Mouse (Mus musculus) R1 (cell line): ENCODE data around the gene Abraxas2.

Experiments used
- DNase-seq: peaks from one replicate; pipeline ENCODE4 v3.0.0-alpha.2; 2018; ENCODE audit warnings: low read depth, low spot score

The Abraxas2 gene

DNA sequence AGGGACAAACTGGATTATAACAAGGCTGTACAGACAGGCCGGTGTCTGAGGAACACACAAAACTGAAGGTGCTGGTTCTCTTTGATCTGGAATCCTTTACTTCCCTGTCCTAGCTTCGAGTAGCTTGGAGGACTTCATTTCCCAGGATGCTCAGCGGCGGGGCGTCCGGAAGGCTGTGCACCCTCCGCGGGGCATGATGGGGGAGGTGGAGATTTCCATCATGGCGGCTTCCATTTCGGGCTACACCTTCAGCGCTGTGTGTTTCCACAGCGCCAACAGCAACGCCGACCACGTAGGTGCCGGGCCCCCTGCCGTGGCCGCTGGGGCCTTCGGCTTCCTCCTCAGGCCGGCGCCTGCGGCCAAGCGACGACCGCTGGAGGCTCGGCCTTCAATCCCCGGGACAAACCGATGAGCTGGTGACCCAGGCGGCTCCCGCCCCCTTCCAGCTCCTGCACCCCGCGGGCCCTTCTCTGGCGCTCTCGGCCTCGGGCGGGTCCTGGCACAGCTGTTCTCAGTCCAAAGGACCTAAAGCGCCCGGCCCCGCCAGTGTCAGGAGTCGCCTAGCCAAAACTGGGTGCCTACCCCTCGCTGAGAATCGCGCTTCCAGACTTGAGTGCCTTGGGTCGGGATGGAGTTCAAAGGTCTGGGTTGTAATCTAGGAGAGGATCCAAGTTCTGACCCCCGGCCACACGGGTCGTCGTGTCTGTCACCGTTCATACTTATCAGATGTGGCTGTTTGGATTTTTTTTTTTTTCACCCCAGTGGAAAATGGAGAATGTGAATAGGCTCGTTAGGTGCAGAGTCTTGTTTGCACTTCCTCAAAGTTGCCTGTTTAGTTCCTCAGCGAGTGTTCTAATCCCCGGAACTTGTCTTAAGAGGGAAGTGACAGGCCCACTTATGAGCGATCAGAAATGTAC lies at the start of gene Abraxas2:
Gene Abraxas2, plus strand, starts transcription at position 184 of the 917 bp plus-strand sequence.
- DNase-seq: peak; percentile 94

DNA sequence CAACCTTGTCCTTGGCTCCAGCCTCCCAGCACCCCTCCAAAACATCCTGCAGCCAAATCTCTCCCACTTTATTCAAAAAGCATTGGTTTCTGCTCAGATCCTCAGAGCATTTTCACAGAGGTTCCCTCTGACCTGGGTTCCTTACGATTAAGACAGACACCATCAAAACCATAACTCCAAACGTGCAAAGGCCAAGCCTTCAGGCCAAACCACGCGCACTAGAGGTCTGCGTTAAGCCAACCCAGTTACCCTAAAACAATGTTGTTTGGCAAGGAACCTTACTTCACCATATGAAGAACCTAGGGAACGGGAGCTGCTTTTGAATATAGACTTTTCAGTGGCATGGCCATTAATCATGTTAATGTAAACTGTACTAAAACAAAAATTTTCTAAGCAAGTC lies 49.3 kb upstream of the Abraxas2 start:
- DNase-seq: no peak

DNA sequence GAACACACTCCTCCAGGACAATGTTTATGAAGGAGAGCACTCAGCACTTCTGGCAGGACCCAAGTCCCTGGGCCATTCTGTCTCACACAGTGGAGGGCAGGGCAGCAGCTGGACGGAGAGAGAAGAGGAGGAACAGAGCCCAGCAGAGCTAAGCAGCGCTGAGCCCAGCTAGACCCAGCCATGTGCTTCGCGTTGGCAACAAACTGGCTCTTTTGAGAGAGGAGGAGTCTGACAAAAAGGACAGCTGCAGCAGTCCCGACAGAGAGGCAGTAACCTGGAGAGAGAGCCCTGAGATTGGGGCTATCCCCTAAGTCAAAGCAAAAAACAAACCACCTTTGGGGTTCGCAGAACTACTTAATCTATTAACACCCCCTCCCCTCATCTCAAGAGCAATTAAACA lies 48.7 kb upstream of the Abraxas2 start:
- no peak for DNase-seq

DNA sequence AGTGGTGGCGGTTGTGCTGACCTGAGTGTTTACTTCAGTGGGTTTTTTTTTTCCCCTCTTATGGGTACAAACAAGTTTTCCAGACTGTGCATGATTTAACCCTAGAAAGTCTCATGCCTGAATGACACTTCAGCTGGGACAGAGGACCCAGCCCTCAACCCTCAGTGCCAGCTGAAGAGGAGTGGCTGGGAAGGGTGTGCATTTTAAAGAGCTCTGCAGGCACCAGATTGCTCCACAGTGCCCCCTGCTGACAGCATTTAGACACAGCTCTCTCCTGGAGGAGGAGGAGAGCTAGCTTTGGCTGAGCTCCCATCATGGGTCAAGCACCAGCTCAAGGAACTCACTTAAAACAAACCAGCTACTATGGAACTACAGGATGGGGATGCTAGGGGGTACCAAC lies 48.1 kb upstream of the Abraxas2 start:
- DNase-seq: peak; percentile 82

DNA sequence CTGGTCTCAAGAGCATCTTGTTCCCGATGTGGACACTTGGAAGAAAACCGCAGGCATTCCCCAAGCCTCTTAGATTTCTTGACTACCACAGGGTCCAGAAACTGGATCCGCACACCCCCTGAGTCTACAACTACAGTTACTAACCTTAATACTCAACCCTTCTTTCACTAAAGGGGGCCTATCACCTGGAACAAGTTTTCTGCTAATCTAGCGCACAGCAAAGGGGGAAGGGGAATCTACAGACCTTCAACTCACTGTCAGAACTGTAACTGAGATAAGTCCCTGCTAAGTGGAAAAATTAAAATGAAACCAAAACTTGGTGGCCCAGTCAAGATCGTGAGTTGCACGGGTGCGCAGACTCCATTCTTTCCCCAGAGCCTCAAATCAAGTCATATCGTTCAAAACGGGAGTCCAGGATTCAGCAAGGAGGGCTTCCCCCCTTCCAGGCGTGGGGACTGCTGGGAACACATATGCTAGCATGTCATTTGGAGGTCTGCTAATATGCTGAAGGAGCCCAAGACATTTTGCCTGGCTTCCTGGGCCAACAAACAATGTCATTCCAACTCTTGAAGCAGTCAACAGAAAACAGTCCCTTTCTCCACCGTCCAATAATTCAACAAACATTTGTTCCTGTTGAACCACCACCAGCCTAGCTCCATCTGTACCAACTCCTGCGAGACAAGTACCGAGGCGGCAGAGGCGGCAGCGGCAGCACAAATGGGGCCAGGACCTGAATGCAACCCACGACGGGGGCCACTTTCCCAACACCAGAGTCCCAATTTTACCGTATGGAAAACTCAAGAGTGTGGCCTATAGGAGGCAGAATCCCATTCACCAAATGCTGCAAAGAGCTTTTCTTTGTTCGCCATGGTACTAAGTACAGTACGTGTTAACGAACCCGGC lies 47.1 kb upstream of the Abraxas2 start:
- DNase-seq: peak; percentile 23

DNA sequence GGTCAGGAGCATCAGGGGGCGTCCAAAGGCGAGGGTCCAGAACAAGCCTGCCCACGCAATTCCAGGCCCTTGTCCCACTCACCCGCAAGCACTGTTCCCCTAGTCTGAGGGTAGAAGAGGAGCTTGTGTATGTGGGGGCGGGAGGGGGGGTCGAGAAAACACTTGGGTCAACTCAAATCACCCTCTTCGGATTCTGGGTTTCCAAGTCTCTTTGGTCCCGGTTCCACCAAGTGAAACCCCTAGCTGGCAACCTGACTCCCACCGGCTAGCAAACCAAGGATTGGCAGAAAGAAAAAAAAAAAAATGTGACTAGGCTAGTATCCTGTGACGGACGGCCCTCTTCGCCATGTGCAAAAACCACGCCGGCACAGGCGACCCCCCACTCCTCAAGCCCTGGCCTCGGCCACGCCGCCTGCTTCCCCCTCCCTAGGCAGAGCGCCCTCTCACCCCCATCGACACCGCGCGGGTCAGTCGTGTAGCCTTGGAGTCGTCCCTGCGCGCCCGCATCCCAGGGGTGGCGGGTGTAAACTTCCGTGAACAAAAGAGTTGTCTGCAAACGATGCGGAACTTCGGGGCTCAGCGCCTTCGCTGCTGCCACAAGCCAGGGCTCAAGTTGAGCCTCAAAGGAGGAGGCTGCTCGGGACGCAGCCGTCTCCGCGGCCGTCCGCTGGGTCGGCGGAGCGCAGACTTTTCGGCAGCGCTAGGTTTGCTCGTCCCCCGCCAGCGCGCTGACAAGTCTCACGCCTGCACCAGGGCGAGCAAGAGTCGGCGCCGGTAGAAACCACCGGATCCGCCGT lies 46.2 kb upstream of the Abraxas2 start:
- no peak for DNase-seq

DNA sequence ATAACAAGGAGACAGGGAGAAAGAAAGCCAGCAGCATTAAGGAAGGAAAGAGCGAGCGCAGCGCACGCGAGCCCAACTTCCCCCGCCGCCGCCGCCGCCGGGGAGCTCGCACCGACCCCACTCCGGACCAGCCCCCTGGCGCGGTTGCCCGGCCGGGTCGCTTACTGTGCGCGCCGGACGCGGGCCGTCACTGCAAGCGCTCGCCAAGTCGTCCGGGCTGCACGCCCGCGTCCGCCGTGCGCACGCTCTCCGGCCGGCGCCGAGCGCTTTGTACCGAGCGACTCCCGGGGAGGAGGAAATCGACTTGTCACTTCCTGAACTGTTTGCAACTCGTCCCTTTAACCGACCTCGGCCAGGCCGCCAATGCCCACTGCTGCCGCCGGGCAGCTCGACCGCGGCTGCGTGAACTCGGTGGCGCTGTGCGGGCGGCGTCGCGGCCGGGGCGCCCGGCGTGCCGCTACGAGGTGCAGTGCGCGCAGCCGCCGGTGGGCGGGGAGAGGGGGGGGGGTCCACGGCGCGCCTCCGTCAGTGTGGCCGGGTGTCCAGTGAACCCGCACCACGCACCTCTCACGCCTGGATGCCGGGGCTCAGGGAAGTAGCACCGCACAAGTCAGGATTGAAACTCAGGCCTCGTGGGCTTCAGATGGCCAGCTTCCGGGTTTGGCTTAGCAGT lies 45.5 kb upstream of the Abraxas2 start, which contains the start of gene Fam53b:
Gene Fam53b, minus strand, starts transcription at position 471 of the 673 bp plus-strand sequence.
- peak; percentile 68 for DNase-seq

DNA sequence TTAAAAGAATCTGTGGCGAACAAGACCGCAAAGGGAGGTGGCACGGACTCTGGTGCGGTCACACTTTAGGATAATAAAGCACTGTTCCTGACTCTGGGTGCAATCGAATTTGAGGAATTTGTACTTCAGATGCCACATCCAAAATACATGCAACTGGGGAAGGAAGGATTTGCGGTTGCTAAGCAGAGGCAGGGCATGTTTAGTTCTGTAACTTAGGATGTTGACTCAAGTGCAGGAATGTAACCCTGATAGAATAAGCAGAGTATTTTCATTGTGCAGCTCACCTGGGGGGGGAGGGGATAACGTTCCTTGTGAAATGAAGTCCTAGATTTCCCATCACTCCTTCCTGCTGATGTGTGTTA lies 45.0 kb upstream of the Abraxas2 start:
- DNase-seq: no peak

DNA sequence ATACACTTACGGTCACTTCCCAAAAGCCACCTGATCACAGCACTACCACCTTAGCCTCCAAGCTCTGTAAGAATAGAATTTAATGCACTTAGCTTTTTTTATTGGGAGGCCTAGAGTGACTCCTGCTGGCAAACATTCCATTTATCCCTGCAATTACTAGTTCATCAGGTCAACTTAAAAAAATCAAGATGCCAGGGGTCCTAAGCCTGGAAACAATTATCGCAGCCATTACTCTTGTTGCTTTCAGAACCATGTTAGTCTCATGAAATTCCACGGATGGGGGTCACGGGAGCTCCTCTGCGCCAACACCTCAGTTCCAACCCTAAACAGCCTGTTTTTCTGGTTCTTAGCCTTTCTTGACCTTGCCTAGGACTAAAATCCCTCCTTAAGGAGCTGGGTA lies 43.9 kb upstream of the Abraxas2 start:
- no peak for DNase-seq

DNA sequence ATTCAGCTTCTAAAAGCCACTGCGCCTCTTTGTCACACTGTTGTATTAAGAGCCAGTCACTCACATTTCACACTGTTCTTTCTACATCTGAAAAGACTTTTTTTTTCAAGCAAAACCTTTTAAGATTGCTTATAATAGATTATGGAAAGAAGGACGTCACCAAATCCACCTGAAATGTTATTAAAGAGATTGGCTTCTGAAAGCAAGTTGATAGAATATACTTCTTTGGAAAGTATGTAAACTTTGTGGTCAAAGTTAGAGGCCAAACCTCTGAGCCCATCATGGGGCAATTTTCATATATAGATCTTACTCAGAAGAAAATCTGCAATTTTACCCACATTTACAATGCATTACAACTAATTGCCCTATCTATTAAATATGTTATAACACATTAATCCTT lies 42.5 kb upstream of the Abraxas2 start:
- DNase-seq: no peak

DNA sequence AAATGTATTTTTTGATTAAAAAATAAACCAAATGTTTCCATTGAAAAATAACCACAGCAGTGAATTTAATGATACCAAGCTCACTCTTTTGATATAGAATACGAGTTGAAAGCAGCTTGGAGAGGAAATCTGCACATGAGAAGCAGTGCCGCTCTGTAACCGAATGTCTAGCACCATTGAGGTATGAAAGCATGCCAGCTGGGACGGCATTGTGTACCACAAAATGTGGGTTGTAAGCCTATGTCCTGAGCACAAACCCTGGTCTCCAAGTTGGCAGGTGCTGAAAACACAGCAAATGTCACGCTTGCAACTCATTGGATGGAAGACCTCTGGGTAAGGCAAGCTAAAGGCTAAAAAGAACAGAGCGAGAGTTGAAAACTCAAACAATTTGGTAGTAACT lies 42.0 kb upstream of the Abraxas2 start:
- no peak for DNase-seq

DNA sequence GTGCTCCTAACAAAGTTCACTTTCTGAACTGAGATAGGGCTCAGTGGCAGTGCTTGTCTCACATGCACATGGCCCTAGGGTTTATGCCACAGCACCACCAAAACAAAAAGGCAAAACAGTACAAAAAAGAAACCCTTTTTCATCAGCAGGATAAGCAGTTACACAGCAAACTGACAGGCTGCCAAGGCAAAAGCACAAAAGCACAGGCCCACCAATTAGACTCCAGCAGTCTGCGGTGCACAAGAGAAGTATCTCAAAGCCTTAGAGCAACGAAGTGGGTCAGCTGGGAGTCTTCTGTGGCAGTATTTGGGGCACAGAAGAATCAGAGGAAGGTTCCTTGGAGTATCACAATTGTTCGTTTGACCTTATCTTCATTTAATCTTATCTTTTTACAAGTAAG lies 38.3 kb upstream of the Abraxas2 start:
- DNase-seq: no peak

DNA sequence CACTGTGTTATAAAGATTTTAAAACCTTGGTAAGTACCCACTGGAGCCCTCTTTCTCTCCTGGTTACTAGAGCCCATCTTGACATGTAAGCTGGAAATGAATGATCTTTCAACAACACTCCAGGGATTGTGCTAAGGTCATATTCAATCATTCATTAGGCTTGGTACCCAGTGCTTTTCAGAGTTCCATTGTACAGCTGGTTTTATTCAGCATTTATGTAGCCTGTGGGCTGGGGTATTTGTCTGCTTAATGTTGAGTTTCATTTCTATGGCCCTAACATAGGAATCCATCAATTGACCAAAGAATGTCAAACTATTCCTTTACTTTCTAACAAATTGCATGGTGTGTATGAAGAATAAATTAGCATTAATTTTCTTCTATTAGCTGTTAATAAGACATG lies 35.2 kb upstream of the Abraxas2 start:
- no peak for DNase-seq

DNA sequence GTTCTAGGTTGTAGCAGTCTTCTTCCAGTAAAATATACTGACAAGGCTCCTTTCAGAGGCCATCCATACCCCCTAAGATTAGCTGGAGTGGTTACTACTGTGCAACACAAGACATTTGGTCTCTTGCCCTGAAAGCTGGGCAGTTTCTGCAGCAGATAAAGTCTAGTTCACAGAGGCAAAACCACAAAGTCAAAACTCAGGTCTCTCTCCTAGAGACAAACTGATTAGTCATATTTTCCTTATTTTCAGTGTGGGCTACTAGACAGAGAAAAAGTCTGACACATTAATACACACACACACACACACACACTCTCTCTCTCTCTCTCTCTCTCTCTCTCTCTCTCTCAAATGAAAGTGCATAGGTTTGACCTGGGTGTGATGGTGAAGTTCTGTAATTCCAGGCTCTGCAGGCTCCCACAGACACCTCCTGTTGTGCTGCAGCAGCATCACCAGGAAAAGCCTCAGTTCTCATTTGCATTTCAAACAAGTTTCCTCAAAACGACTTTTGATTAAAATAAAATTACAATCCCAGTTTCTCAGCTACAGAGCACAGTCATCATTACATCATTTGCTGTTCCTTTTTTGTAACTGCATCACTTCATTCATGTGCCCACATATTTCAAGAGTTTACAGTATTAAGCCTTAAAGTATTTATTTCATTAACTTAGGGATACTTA lies 34.5 kb upstream of the Abraxas2 start:
- DNase-seq: no peak

DNA sequence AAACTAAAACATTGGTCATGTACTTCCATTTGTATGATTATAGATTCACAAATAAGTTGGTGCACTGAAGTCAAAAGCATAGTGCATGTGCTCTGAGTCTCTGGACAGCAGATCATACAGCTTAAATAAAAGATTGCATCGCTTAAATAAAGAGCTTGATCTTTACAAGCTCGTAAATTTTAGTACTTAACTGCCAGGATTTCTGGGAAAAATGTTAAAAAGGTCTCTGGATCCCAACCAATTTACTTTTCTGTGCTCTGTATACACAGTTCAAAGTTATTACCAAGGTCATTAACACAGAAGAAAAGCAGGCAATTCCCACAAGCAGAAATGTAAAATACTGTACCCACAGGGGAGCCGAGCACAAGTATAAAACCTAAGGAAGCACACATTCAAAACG lies 28.1 kb upstream of the Abraxas2 start:
- DNase-seq: no peak

DNA sequence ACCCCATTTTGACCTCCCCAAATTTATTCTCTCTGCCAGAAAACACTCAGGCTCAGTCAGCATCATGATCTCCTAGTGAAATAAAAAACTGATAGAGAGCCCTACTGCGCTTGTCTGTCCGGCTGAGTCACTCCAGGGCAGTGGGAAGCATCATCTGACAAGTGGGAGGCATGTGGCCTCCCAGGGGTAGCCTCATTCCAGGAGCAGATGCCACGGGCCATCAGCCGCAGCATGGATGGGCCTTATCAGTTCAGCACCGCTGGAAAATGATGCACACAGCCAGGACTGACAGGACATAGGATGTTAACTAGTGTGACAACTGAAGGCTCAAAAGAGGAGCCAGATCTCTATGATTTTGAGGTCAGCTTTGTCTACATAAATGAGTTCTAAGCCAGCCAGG lies 17.7 kb upstream of the Abraxas2 start:
- no peak for DNase-seq

DNA sequence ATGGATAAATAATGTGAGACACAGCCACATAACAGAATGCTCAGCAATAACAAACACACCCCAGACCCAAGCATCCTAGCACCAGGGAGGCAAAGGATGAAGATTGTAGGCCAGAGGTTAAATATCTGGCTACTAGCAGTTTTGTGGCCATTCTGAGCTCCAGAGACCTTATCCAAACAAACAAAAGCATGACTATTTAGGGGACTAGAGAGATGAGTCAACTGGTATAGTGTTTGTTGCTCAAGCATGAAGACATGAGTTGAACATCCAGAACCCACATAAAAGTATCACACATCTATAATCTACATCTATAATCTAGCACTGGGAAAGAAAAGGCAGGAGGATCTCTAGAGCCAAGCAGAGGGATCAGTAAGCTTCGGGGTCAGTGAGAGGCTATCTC lies 16.6 kb upstream of the Abraxas2 start:
- DNase-seq: no peak

DNA sequence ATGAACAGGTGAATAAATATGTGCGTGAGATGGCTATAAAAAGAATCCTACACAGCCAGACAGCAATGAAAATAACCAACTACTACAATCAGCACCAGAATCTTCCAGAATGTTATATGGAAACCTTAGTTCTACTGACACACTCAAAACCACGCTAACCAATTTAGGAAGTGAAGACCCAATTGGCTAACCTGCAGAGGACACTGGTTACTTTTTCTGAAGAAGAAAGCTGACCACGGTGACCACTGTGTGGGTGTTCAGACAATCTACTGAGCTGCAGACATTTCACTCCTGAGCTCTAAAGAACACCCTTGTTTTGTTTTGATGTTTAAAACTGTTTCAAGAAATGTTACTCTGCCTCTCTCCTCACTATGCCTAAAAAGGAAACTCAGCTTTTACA lies 15.9 kb upstream of the Abraxas2 start:
- no peak for DNase-seq

DNA sequence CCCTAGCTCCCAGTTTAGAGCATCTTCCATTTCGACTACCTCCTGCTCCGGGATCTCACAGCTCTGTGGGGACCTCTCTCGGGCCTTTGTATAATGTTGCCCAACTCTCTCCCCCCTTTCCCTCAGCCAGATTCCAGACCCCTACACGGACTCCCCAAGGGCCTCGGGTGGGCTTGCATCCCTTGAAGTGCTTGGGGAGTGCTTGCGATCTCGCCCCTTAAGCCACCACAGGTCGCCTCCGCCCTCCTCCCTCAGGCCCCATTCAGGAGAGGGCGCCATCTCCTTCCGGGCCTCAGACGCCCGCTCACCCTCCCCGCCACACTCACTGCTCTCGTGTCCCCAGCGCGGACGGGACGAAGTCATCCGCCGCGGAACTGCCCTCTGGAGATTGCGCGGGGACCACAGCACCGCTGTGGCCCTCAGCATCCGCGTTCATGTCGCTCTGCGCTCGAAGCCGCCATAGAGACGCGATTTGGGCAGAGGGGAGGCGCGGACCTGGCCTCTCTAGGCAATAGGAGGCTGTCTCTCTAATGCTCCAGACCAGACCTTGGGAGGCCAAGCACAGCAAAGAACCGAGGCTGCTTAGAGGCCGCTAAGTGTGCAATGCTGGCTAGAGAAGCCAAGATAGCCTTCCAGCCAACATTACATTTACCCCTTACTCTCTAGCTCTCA lies 6.7 kb upstream of the Abraxas2 start, which contains the start of gene Eef1akmt2:
Gene Eef1akmt2, minus strand, starts transcription at position 501 of the 672 bp plus-strand sequence.
- peak; percentile 92 for DNase-seq

DNA sequence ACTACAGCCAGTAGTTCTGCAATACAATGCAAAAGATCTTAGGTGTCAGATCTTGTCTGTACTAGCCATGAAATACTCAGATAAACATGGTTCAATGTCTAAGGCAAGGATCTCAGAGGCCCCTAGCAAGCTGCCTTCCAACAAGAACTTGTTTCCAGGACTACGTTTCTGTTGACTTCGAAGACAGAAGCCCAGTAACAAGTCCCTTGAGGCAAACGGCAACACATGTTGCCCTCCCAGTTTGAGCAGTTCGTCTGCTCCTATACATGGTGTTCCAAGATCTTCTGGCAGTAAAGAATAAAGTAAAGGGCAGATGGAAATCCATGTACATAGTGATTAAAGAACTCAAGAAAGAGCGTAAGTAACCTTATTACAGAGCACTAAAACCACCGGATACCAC lies 5.7 kb upstream of the Abraxas2 start:
- DNase-seq: no peak
